ENCODE assay signal across 27 mouse cellular contexts in genomic region chr10:68141567-68141966, GRCm38 (mm10).
"Had no signal": no experiment of that assay in that cellular context is flagged by ENCODE, and none has a peak within 500 bp of the region (broad histone marks: within the 10 kb centered on the region; RNA-seq: fewer than 3 reads in every experiment).

No protein-coding gene starts in this region.

- H3K9ac ChIP-seq: heart, embryonic 13.5 days; heart, embryonic 15.5 days; hindbrain, embryonic 13.5 days; hindbrain, embryonic 15.5 days; kidney, embryonic 15.5 days; limb, embryonic 12.5 days; liver, embryonic 13.5 days had no signal

- DNase-seq: gastrocnemius, postnatal 14 days; gastrocnemius, postnatal 36 days; heart, adult 11 months; heart, adult 2 months; heart, postnatal 14 days; heart, postnatal 36 days; kidney, adult 11 months; kidney, adult 2 months; kidney, adult 9 months; kidney, postnatal 14 days; kidney, postnatal 36 days; layer of hippocampus, adult 9-11 months; layer of hippocampus, postnatal 36 days; left cerebral cortex, postnatal 4 days; liver; liver, embryonic 13.5 days had no signal

- H3K9me3 ChIP-seq: heart, embryonic 13.5 days; heart, embryonic 15.5 days; hindbrain, embryonic 13.5 days; hindbrain, embryonic 15.5 days; kidney, embryonic 15.5 days; limb, embryonic 12.5 days; liver, embryonic 13.5 days had no signal

- H3K4me2 ChIP-seq: heart, embryonic 11.5 days; heart, embryonic 13.5 days; heart, embryonic 15.5 days; hindbrain, embryonic 13.5 days; hindbrain, embryonic 15.5 days; kidney, embryonic 15.5 days; limb, embryonic 12.5 days; liver, embryonic 11.5 days; liver, embryonic 13.5 days had no signal

- H3K4me3 ChIP-seq: heart, adult 2 months; heart, embryonic 13.5 days; heart, embryonic 15.5 days; hindbrain, embryonic 13.5 days; hindbrain, embryonic 15.5 days; kidney, embryonic 15.5 days; limb, embryonic 12.5 days; liver, embryonic 13.5 days had no signal

- H3K36me3 ChIP-seq: heart, embryonic 15.5 days; hindbrain, embryonic 15.5 days; liver, embryonic 13.5 days had no signal

- H3K27ac ChIP-seq: heart, adult 2 months; heart, embryonic 13.5 days; heart, embryonic 15.5 days; hindbrain, embryonic 13.5 days; hindbrain, embryonic 15.5 days; hindbrain, postnatal 0 days; kidney, embryonic 15.5 days; kidney, postnatal 0 days; limb, embryonic 12.5 days; liver, embryonic 13.5 days had no signal

- ATAC-seq: hindbrain, postnatal 0 days; intestine, embryonic 16.5 days had no signal

- H3K27me3 ChIP-seq: heart, embryonic 13.5 days; heart, embryonic 15.5 days; hindbrain, embryonic 13.5 days; hindbrain, embryonic 15.5 days; kidney, embryonic 15.5 days; limb, embryonic 12.5 days had no signal
